Mouse (Mus musculus) megakaryocyte, embryonic 14.5 days (primary cell): Measurements from ENCODE around the gene Acd. TPM values are rescaled to one million over a fixed set of nuclear protein-coding genes. Genes with fewer than 3 reads are reported as not detected.

ENCODE experiments used
- H3K27me3 ChIP-seq: replicated peaks from 2 replicates; pipeline ENCODE3; 2012; ENCODE audit warnings: inconsistent platforms
- H3K36me3 ChIP-seq: replicated peaks from 2 replicates; pipeline ENCODE3; 2012; ENCODE audit warnings: low read length, inconsistent platforms, mixed read lengths
- H3K4me1 ChIP-seq: 2 replicates; pipeline ENCODE4 v1.6.1; 2012; ENCODE audit warnings: inconsistent platforms
- H3K4me3 ChIP-seq: replicated peaks from 2 replicates; pipeline ENCODE3; 2012; ENCODE audit warnings: moderate library complexity, mild to moderate bottlenecking, inconsistent platforms
- H3K9me3 ChIP-seq: 2 replicates; pipeline ENCODE4 v1.6.1; 2012; ENCODE audit warnings: inconsistent platforms
- FLI1 ChIP-seq: IDR thresholded peaks from 2 replicates; pipeline ENCODE4 v1.6.1; 2012; ENCODE audit warnings: low read length, inconsistent platforms, mixed read lengths
- GATA1 ChIP-seq: IDR thresholded peaks from 3 replicates; pipeline ENCODE4 v1.6.1; 2012; ENCODE audit warnings: mixed read lengths, low read length, inconsistent platforms, borderline replicate concordance
- polyA plus RNA-seq: library from polyadenylated mRNA; stranded (reverse); fragments of >175 nt; gene quantifications from 2 replicates; pipeline ENCODE4 v1.2.3, GENCODE M21; 2012; ENCODE audit warnings: low replicate concordance; ENCODE audit not compliant: insufficient read depth

Acd gene
- polyA plus RNA-seq, 1 experiment: 26.9 TPM

GRCm38 (mm10) chr8:105692449-105693182 is 8.3 kb downstream of the Acd start:
- Histone ChIP-seq H3K4me3 (no peak overlapping the region), H3K9me3 (no peaks in the 10 kb centered on the region), H3K27me3 (peaks cover 2% of the 10 kb centered on the region), H3K36me3 (peaks cover 64% of the 10 kb centered on the region), H3K4me1 (peaks cover 7% of the 10 kb centered on the region)
- TF ChIP-seq GATA1 (no peak), FLI1 (no peak)

- Histone ChIP-seq H3K4me1 (peaks cover 14% of the 10 kb centered on the region), H3K4me3 (no peak overlapping the region), H3K27me3 (peaks cover 2% of the 10 kb centered on the region), H3K9me3 (no peaks in the 10 kb centered on the region), H3K36me3 (peaks cover 48% of the 10 kb centered on the region)
- TF ChIP-seq GATA1 (no peak), FLI1 (no peak)
Observed at GRCm38 (mm10) chr8:105690978-105691377, 9.9 kb downstream of the Acd start.

GRCm38 (mm10) chr8:105689983-105690360 is 10.9 kb downstream of the Acd start:
- H3K36me3 ChIP-seq: peaks cover 39% of the 10 kb centered on the region
- H3K4me3 ChIP-seq: no peak overlapping the region

GRCm38 (mm10) chr8:105689256-105689982 is 11.5 kb downstream of the Acd start:
- TF ChIP-seq FLI1: no peak
- TF ChIP-seq GATA1: no peak
- Histone ChIP-seq H3K36me3 (peaks cover 37% of the 10 kb centered on the region), H3K9me3 (no peaks in the 10 kb centered on the region), H3K4me1 (peaks cover 25% of the 10 kb centered on the region), H3K27me3 (peaks cover 2% of the 10 kb centered on the region), H3K4me3 (no peak overlapping the region)

More at GRCm38 (mm10) chr8:105689983-105690360, 10.9 kb downstream of the Acd start:
- Histone ChIP-seq H3K27me3 (peaks cover 2% of the 10 kb centered on the region), H3K9me3 (no peaks in the 10 kb centered on the region), H3K4me1 (peaks cover 24% of the 10 kb centered on the region)
- no peak for TF ChIP-seq GATA1
- no peak for TF ChIP-seq FLI1

GRCm38 (mm10) chr8:105688242-105688752 is 12.6 kb downstream of the Acd start:
- Histone ChIP-seq H3K36me3 (peaks cover 41% of the 10 kb centered on the region), H3K27me3 (peaks cover 2% of the 10 kb centered on the region)
- TF ChIP-seq FLI1 (no peak), GATA1 (no peak)

GRCm38 (mm10) chr8:105687512-105687911 is 13.4 kb downstream of the Acd start:
- peaks cover 41% of the 10 kb centered on the region for H3K36me3 ChIP-seq

More at GRCm38 (mm10) chr8:105688242-105688752, 12.6 kb downstream of the Acd start:
- peaks cover 25% of the 10 kb centered on the region for H3K4me1 ChIP-seq
- no peak overlapping the region for H3K4me3 ChIP-seq
- H3K9me3 ChIP-seq: no peaks in the 10 kb centered on the region

GRCm38 (mm10) chr8:105686551-105686950 is 14.4 kb downstream of the Acd start:
- Histone ChIP-seq H3K27me3 (no peaks in the 10 kb centered on the region), H3K9me3 (no peaks in the 10 kb centered on the region), H3K36me3 (peaks cover 46% of the 10 kb centered on the region), H3K4me1 (peaks cover 25% of the 10 kb centered on the region), H3K4me3 (peak overlapping the region; percentile 90)
- TF ChIP-seq FLI1: no peak
- no peak for TF ChIP-seq GATA1

More at GRCm38 (mm10) chr8:105687512-105687911, 13.4 kb downstream of the Acd start:
- Histone ChIP-seq H3K4me1 (peaks cover 25% of the 10 kb centered on the region), H3K27me3 (peaks cover 2% of the 10 kb centered on the region), H3K4me3 (no peak overlapping the region), H3K9me3 (no peaks in the 10 kb centered on the region)
- TF ChIP-seq GATA1 (no peak), FLI1 (no peak)

GRCm38 (mm10) chr8:105685796-105686308 is 15.1 kb downstream of the Acd start, which contains the start of gene Carmil2:
TSS of gene Carmil2 (plus strand) at chr8:105686274.
- TF ChIP-seq FLI1 (no peak), GATA1 (no peak)
- H3K4me3 ChIP-seq: peak within 1 kb of the TSS; percentile 90
- H3K36me3 ChIP-seq: peaks cover 48% of the 10 kb centered on the region
- no peaks in the 10 kb centered on the region for H3K27me3 ChIP-seq
- no peaks in the 10 kb centered on the region for H3K9me3 ChIP-seq
- H3K4me1 ChIP-seq: peaks cover 25% of the 10 kb centered on the region

- H3K36me3 ChIP-seq: peaks cover 50% of the 10 kb centered on the region
- peaks cover 25% of the 10 kb centered on the region for H3K4me1 ChIP-seq
- H3K4me3 ChIP-seq: no peak overlapping the region
Observed at GRCm38 (mm10) chr8:105685325-105685724, 15.6 kb downstream of the Acd start.

GRCm38 (mm10) chr8:105677891-105678290 is 23.0 kb downstream of the Acd start:
- Histone ChIP-seq H3K27me3 (no peaks in the 10 kb centered on the region), H3K36me3 (peaks cover 94% of the 10 kb centered on the region), H3K4me1 (peaks cover 7% of the 10 kb centered on the region), H3K9me3 (no peaks in the 10 kb centered on the region), H3K4me3 (no peak overlapping the region)
- TF ChIP-seq GATA1 (no peak), FLI1 (no peak)

More at GRCm38 (mm10) chr8:105685325-105685724, 15.6 kb downstream of the Acd start:
- Histone ChIP-seq H3K27me3 (no peaks in the 10 kb centered on the region), H3K9me3 (no peaks in the 10 kb centered on the region)
- TF ChIP-seq FLI1 (no peak), GATA1 (no peak)
